Mouse (Mus musculus) left cerebral cortex, adult 18-20 months (tissue): ENCODE results near the gene Cdhr5. TPM values are rescaled to one million over a fixed set of nuclear protein-coding genes. Genes with fewer than 3 reads are reported as not detected.
A peak's percentile ranks its signal among the peaks of the same experiment; 100 is the strongest.
"Not testable (repeated sequence)": the region's sequence is repeated elsewhere in the genome, so short reads cannot be mapped to it uniquely, and the experiment has no call there.

ENCODE experiments used
- DNase-seq, 2 experiments: peaks; one replicate each; pipeline ENCODE4 v3.0.0; 2021 to 2022; ENCODE audit warnings: low spot score in 2 of 2, mixed read lengths in 1 of 2
- total RNA-seq, 2 experiments: library from RNA; stranded (reverse); gene quantifications; 2 replicates each; pipeline ENCODE4 v1.2.3; 2021

Gene Cdhr5
- total RNA-seq, 2 experiments from 2014 or later, result not detected

DNA sequence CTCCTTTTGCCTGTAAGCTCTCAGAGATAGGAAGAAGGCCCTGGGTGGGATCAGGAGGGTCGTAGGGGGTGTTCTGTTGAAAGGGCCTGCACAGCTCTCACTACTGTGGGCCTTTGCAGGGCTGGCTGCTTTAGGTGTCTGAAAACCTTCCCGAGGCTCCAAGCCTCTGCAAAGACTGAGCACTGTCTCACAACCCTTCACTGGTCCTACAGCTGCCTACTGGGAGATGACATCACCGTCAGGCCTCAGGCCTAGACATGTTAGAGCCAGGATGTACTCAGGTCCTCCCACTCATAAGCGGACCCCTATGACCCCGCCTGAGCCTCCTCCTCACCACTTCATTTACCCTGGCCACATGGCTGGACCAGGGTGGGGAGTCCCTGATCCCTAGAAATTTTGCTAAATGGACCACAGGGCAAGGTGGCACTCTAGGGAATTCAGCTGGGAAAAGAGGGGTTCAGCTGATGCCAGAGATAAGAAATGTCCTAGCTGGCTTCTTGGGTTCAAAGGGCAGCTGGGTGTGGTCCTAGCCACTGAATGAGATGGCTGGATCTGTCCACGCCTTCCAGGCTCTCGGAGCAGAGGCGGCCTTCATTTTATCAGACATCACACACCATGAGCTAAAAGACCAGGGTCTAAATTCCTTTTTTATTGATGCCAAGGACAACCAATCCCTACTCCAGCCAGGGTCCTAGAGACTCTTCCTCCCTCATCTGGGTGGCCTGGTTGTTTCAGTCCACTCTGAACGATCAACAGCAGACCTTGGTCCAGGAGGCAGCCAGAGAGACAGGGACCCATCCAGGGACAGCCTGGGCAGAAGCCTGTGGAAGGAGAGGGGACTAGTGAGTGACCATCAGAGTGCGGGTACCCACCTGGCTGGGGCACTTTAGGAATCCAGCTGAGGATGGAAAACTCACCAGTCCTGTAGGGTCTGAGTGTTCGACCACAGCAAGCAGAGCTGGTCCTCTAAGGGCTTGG, 1.4 kb upstream of the Cdhr5 start:
- DNase-seq, result no peak

DNA sequence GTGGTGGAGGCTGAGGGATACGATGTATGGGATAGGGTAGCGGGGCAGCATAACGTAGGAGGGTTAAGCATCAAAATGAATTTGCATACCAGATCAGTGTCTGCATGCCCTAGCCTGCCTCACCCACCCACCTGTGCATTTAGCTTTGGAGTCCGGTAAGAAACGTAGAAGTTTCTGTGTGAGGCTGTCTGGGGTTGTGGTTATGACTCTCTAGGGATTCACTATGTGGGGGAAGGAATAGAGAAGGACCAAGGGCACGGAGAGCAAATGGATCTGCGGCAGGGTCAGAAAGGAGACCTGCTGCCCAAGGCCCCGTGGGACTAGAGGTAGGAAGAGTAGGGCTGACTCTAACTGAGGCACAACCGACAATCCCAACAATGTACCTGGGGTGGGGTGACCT, 1.2 kb downstream of the Cdhr5 start:
- DNase-seq, result no peak

DNA sequence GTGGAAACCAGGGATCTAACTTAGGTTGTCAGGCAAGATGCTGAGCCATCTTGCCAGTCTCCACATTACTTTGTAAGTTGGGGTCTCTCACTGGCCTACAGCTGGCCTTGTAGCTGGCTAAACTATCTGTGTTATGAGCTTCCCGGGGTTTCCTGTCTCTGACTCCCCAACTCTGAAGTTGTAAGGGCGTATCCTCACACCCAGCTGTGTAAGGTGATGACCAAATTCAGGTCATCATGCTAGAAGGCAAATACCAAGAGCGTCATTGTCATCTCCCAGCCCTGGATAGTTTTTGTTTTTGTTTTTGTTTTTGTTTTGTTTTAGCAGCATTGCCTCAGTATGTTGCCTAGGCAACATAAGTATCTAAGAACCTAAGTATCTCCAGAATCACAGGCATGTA, 6.0 kb downstream of the Cdhr5 start:
- no peak for DNase-seq

DNA sequence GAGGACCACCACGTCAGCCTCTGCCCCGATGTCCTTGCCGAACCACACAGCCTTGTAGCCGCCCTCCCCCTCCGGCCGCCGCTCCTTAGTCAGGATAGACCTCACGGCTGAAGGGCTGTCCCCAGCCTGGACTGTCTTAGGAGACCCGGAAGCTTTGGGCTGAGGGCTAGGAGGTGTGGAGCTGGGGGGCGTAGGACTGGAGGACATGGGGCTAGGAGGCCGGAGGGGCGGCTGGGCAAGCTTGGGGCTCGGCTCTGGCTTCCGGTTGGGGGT, 7.4 kb downstream of the Cdhr5 start:
- no peak for DNase-seq

DNA sequence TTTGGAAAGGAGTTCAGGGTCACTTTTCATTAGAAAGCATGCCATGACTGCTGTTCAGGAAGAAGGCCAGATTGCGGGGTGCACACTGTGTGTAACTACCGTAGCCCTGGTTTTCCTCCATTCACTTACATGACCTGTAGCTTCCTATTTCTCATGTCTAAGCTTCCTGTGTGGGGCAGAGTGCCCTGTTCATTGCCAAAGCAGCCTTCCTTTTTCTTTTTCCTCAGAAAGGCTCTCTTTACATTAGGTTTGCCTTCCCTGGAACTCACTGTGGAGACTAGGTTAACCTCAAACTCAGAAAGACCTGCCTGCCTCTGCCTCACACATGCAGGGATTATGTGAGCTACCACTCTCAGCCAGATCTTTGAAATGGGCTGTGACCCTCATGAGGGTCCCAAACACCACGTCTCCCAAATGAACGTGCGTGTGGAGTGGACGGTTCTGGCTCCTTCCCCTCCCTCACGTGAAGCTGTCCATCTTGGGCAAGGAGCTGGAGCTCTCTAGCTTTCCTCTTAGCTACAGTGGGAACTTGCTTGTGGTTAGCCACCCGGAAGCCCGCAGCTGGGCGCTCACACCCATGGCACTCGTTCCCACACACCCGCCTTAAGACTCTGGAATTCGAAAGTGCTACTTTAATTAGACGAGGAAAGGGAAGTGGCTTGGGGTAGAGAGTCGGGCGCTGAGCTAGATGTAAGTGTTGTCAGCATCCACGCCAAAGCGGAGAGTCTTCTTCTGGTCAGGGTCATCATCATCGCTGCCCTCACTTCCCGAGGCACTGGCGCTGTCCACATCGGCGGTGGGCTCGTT, 7.9 kb downstream of the Cdhr5 start:
- no peak for DNase-seq

DNA sequence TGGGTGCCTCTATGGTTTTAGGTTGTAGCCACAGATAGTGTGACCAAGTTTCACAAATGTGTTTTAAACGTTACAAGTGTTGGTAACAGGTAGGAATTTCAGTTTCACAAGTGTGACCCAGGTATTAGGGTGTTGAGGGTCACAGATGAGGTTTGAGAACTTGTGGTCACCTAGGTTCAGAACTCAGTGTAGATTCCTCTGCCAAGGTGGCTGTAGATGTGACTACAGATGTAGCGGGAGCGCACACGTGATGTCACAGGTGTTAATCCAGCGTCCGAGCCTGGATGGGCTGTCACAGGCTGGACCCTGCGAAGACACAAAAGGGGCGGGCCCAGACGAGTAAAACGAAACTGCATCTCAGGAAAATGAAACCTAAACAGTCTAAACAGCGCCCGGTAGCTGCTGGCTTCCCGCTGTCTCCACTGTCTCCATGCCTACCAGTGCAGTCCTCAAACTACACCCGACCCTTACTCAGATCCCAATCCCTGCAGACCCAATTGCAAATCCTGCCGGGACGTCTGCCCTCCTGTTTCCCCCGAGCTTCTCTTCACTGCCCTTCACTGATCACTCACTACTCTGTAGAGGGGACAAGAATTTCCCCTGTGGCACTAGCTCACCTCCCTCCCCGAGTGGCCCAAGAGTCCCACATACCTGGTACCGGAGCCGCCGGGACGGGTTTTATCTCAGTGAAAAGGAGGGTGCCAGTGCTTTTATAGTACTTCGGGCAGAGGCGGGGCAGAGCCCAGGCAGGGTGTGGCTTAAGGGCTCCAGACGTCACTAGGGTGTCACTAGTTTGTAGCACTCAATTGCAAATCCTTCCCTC, 10.6 kb downstream of the Cdhr5 start, which contains the start of gene Irf7:
Gene Irf7 (minus strand): TSS at position 743 of the 823 bp plus-strand sequence.
- peak; percentile 19 to 22 for DNase-seq

DNA sequence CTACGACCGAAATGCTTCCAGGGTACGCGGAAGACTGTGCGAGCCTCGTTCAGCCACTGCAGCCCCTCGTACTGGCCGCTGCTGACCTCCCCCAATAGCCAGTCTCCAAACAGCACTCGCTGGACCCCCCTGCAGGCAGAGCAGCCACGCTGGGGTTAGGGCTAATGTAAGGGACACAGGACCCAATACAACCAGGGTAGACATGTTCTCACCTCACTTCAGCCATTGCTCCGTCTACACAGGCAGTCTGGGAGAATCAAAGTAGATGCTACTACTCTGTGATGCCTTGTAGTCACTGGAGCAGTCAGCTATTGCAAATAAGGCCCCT, 11.2 kb downstream of the Cdhr5 start:
- DNase-seq, result no peak

DNA sequence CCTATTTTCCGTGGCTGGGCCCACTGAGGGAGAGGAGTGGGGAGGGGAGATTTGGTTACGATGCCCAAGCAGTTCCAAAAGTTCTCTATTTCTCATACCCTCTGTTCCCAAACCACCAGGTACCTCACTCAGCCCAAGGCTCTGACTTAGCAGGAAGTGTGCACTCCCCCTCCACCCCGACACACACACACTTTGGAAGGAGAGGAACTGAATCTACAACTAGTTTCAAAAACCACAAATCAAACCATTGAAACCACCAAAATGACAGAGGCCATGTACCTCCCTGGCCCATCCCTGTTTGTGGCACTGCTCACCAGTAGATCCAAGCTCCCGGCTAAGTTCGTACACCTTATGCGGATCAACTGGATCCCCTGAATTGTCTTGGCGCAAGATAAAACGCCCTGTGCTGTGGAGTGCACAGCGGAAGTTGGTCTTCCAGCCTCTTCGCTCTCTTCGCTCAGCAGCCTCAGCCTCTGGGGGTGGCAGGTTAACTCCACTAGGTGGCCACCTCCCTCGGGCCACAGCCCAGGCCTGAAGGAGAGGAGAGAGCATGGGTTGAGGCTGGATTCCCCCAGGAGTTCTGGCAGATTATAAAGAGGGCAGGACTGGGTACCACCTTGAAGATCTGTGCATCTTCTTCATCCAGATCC, 11.7 kb downstream of the Cdhr5 start:
- no peak for DNase-seq

DNA sequence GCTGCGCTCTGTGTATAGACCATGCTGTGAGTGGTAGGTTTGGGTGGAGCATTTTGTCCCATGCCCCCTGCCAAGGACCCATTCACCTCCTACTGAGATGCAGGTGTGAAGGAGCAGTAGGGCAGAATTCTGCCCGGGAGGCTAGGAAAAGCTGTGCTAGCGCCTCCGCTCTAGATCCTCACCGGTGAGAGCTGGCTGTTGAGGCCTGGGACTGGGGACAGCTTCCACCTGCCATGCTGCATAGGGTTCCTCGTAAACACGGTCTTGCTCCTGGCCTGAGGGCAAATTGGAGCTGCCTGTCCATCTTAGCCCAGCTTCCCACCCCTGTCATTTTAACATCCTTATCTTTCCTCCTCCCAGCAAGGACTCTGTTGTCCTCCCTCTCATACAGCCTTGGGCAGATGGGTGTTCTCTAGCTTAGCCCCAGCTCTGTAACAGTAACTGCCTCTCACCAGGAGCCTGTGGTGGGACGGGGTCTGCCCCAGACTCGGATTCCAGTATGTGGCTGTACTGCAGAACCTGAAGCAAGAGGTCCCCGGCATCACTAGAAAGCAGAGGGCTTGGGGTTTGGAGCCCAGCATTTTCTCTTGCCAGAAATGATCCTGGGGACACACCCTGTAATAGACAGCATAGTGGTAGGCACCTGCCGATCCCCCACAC, 12.4 kb downstream of the Cdhr5 start:
- DNase-seq, result no peak

DNA sequence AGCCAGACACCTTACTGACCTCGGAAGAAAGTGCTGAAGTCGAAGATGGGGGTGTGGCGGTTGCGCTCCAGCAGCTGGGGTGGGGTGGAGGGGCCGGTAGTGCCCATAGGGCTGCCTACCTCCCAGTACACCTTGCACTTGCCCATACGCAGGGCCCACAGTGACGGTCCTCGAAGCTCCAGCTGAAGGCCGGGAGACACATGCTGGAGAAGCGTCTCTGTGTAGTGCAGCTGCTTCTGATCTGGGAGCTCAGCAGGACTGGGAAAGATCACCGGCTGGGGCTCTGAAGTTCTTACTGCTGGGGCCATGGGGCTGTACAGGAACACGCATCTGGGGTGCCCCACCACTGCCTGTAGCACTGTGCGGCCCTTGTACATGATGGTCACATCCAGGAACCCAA, 12.9 kb downstream of the Cdhr5 start:
- no peak for DNase-seq

DNA sequence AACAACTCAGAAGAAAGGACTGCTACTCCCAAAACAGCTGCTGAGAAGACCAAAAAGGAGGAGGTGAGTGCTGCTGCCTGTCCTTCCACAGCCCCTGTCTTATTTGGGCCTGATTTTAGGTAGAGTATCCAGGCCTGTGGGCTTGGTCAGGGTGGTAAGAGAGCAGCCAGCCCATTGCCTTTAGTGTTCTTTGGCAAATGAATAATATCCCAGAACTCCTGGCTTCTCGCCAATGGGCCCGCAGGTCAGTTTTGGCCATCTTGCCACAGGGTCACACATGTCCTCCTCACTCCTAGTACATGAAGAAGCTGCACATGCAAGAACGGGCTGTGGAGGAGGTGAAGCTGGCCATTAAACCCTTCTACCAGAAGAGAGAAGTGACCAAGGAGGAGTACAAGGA, 15.1 kb downstream of the Cdhr5 start:
- DNase-seq, result no peak

DNA sequence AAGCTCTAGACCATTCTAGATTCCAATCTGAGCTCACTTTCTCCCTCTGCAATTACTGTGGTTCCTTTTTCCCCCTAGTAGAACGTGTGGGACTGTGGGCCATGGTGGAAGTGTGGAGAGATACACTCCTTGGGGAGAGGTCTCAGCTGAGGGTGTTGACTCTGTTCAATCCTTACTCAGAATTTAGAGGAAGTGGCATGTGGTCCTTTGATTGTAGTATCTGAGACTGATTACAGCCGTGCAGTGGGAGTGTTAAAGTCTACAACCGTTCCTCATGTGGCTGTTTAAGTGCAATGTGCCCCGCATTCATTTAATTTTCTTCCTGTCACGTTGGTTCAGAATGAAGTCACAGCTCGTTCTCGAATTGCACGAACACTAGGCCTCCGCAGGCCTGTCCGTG, 20.4 kb downstream of the Cdhr5 start:
- DNase-seq, result no peak

DNA sequence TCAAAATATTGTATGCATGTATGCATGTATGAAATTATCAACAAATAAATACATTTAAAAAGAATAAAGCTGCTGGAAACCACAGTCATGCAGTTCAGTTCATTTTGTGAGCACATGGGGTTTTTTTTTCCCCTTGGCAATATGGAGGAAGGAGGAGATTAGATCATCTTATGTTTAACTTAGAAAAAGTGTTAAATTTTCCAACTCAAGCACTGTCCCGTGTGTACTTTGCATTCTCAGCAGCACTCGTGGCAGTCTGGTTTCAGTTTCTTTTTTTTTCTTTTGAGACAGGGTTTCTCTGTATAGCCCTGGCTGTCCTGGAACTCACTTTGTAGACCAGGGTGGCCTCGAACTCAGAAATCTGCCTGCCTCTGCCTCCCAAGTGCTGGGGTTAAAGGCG, 26.1 kb downstream of the Cdhr5 start:
- DNase-seq, result not testable (repeated sequence)

DNA sequence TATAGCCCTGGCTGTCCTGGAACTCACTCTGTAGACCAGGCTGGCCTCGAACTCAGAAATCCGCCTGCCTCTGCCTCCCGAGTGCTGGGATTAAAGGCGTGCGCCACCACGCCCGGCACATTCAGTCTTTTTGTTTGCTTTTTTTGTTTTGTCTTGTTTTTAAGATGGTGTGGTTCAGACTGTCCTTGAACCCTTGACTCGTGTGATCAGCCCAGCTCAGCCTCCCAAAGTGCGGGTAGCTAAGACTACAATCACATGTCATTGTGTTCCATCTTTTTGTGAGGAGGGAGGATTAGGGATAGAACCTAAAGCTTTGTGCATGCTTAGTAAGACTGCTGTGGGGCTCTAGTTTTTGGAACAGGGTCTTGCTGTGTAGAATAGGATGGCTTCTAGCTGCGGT, 45.0 kb downstream of the Cdhr5 start:
- DNase-seq, result no peak

DNA sequence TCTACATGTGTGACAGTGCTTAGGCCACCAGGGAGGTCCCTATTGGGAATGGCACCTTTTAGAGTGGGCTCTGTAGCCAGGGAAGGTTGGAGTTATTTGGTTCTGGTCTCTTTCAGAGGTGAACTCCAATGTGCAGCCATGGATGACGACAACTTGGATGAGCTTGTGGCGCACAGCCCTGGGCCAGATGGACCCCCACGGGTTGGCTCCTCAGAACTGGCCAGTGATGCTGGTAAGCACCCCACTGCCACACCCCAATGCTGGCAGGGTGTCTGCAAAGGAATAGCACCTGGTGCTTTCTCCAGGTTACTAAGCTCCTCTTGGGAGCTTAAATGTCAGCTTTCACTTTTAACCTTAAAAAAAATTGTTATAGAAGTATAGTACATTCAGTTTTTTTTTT, 45.5 kb downstream of the Cdhr5 start:
- DNase-seq, result no peak

DNA sequence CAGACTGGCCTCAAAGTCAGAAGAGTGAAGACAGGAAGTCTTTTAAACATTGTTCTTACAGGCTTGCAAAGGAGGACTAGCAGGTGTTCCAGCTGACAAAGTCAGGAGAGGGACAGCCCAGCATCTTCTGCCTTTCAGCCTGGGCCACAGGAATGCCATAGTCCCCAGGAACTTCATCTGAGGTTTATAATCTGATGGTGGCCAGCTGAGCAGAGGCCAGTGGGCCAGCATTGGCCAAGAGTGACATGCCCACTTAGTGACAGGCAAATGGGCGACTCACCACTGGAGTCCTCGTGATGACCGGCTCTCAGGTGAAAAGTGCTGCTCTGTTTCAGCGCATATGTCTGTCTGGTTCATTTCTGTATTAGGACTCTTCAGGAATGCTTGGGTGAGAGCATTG, 46.0 kb downstream of the Cdhr5 start:
- DNase-seq, result no peak

DNA sequence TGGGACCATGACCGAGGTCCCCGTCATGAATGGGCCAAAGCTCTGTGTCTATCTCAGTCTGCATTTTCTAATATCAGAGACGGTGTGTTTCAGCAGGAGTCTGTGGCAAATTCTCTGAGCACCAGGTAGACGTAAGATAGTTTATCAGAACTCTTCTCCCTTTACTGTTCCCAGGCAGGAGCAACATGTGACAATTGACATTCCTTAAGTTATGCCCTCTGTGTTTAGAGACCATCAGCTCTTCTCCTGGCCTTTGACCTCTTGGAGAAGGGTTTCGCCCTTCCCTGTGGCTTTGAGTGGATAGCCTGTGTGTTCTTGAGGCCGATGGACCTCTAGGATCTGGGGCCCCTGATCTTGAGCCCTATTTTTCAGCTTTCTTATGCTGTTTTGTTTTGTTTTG, 46.9 kb downstream of the Cdhr5 start:
- no peak for DNase-seq

DNA sequence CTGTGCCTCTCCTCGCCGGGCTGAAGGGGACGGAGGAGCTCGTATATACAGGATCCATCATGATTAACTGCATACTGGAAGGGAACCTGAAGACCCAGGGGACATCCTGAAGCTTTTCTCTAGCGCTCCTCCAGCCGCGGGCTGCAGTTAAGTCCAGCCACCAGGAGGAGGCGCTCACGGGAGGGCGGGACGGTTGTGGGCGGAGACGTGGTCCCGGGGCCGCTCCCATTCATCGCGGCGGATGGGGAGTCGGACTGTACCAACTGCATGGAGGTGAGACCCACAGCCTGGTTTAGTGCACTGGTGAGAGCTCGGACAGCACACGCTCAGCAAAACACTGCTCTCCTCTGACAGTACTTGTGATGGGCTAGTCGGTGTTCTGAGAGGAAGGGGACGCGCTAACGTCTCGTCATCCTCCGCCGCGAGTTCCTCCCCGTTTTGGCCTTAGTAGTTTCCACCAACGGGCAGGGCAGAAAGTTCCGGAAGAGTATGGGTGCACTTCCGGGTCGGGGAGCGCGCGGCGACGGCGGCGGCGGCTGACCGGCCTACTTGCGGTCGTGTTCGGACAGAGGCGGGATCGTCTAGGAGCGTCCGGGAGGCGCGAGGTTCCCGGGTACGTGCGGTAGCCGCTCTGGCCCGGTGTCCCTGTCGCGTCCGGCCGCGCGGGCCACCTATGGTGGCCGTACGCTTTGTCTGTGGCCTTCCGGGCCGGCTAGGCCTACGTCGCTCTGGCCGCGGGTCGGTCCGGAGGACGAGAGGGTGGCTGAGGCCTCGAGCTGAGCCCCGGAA, 48.1 kb downstream of the Cdhr5 start, which contains the start of gene Phrf1:
Gene Phrf1 (plus strand): TSS at position 506 of the 789 bp plus-strand sequence.
- DNase-seq, result peak; percentile 92 to 97

DNA sequence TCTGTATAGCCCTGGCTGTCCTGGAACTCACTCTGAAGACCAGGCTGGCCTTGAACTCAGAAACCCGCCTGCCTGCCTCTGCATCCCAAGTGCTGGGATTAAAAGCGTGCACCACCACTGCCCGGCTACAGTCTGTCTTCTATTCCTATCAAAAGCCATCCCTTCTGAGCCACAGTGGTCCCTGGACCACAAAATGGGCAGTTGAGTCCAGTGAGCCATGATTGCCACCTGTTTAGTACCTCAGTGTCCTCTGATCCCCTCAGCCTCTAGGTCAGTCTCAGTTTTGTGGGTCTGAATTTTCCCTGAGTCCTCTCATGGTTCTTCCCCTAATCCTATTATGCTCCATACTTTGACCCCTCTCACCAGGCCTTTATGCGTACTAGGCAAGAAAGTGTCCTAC, 48.8 kb downstream of the Cdhr5 start:
- DNase-seq, result no peak

DNA sequence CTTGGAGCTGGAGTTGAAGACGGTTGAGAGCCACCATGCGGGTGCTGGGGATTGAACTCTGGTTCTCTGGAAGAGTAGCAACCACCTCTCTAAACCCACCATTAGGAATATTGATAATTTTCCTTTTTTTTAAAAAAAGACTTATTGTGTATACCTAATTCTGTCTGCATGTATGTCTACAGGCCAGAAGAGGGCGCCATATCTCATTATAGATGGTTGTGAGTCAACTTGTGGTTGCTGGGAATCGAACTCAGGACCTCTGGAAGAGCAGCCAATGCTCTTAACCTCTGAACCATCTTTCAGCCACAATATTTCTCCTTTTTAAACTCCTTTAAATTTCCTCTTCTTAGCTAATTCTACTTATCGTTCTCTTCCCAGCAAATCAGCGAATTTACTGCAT, 50.1 kb downstream of the Cdhr5 start:
- DNase-seq, result no peak
